Mouse (Mus musculus): ENCODE results near the gene Olfr996. TPM values are rescaled to one million over a fixed set of nuclear protein-coding genes. Genes with fewer than 3 reads are reported as not detected.
"Not testable (repeated sequence)": the region's sequence is repeated elsewhere in the genome, so short reads cannot be mapped to it uniquely, and the experiment has no call there.

The Olfr996 gene
- polyA plus RNA-seq (2016; fragmentation: Nextera tagmentation; extraction: Ambion mirVana): not detected in 2 replicates

GRCm38 (mm10) chr2:85578915-85579314 is at the start of gene Olfr996:
Gene Olfr996, plus strand, starts transcription at chr2:85579215.
- Histone ChIP-seq H3K27ac (replicated peaks) (no peak within 1 kb of the TSS), H3K9me3 (no peaks in the 10 kb centered on the region), H3K27me3 (replicated peaks; ENCODE audit: low read depth, poor library complexity, severe bottlenecking) (no peaks in the 10 kb centered on the region), H3K36me3 (replicated peaks) (no peaks in the 10 kb centered on the region), H3K4me3 (no peak within 1 kb of the TSS), H3K4me1 (no peaks in the 10 kb centered on the region)
- DNase-seq (ENCODE audit: low spot score): no peak

GRCm38 (mm10) chr2:85532082-85532778 is 46.8 kb upstream of the Olfr996 start:
- no peak for DNase-seq (ENCODE audit: low spot score)
- Histone ChIP-seq H3K4me1 (no peaks in the 10 kb centered on the region), H3K9me3 (no peaks in the 10 kb centered on the region), H3K27me3 (replicated peaks; ENCODE audit: low read depth, poor library complexity, severe bottlenecking) (no peaks in the 10 kb centered on the region), H3K27ac (replicated peaks) (no peak overlapping the region), H3K4me3 (no peak overlapping the region), H3K36me3 (replicated peaks) (no peaks in the 10 kb centered on the region)
- 83% methylated on average over 2 of the region's 2 CpGs for WGBS

GRCm38 (mm10) chr2:85533934-85534333 is 45.1 kb upstream of the Olfr996 start:
- no peak overlapping the region for H3K27ac ChIP-seq (replicated peaks)
- no peak for DNase-seq (ENCODE audit: low spot score)
- no peak overlapping the region for H3K4me3 ChIP-seq
- H3K36me3 ChIP-seq (replicated peaks): no peaks in the 10 kb centered on the region
- no peaks in the 10 kb centered on the region for H3K4me1 ChIP-seq
- no peaks in the 10 kb centered on the region for H3K9me3 ChIP-seq
- 93% methylated on average over 1 of the region's 1 CpGs for WGBS
- no peaks in the 10 kb centered on the region for H3K27me3 ChIP-seq (replicated peaks; ENCODE audit: low read depth, poor library complexity, severe bottlenecking)

- Histone ChIP-seq H3K36me3 (replicated peaks) (no peaks in the 10 kb centered on the region), H3K9me3 (no peaks in the 10 kb centered on the region), H3K4me3 (no peak overlapping the region), H3K27me3 (replicated peaks; ENCODE audit: low read depth, poor library complexity, severe bottlenecking) (no peaks in the 10 kb centered on the region), H3K4me1 (no peaks in the 10 kb centered on the region), H3K27ac (replicated peaks) (no peak overlapping the region)
- no peak for DNase-seq (ENCODE audit: low spot score)
- 62% methylated on average over 1 of the region's 1 CpGs for WGBS
Observed at GRCm38 (mm10) chr2:85554806-85555205, 24.2 kb upstream of the Olfr996 start.

- H3K36me3 ChIP-seq (replicated peaks): no peaks in the 10 kb centered on the region
- H3K9me3 ChIP-seq: no peaks in the 10 kb centered on the region
- WGBS: 77% methylated on average over 4 of the region's 4 CpGs
Observed at GRCm38 (mm10) chr2:85560226-85560625, 18.8 kb upstream of the Olfr996 start.

GRCm38 (mm10) chr2:85561187-85561586 is 17.8 kb upstream of the Olfr996 start:
- H3K4me1 ChIP-seq: no peaks in the 10 kb centered on the region
- H3K36me3 ChIP-seq (replicated peaks): no peaks in the 10 kb centered on the region
- no peak overlapping the region for H3K4me3 ChIP-seq
- H3K27me3 ChIP-seq (replicated peaks; ENCODE audit: low read depth, poor library complexity, severe bottlenecking): no peaks in the 10 kb centered on the region
- no peaks in the 10 kb centered on the region for H3K9me3 ChIP-seq
- peak; percentile 23 for DNase-seq (ENCODE audit: low spot score)
- H3K27ac ChIP-seq (replicated peaks): no peak overlapping the region
- WGBS: 23% methylated on average over 4 of the region's 4 CpGs

More at GRCm38 (mm10) chr2:85560226-85560625, 18.8 kb upstream of the Olfr996 start:
- Histone ChIP-seq H3K27me3 (replicated peaks; ENCODE audit: low read depth, poor library complexity, severe bottlenecking) (no peaks in the 10 kb centered on the region), H3K4me3 (no peak overlapping the region), H3K4me1 (no peaks in the 10 kb centered on the region), H3K27ac (replicated peaks) (no peak overlapping the region)
- no peak for DNase-seq (ENCODE audit: low spot score)

- H3K4me3 ChIP-seq; H3K27me3 ChIP-seq (replicated peaks; ENCODE audit: low read depth, poor library complexity, severe bottlenecking); DNase-seq (ENCODE audit: low spot score); H3K4me1 ChIP-seq; H3K27ac ChIP-seq (replicated peaks); H3K36me3 ChIP-seq (replicated peaks); H3K9me3 ChIP-seq: not testable (repeated sequence)
- 88% methylated on average over 2 of the region's 2 CpGs for WGBS
Observed at GRCm38 (mm10) chr2:85588648-85589047, 9.6 kb downstream of the Olfr996 start, which contains the start of gene Olfr998. Gene Olfr998, plus strand, starts transcription at chr2:85588948.

- no peaks in the 10 kb centered on the region for H3K36me3 ChIP-seq (replicated peaks)
- no peaks in the 10 kb centered on the region for H3K27me3 ChIP-seq (replicated peaks; ENCODE audit: low read depth, poor library complexity, severe bottlenecking)
- 70% methylated on average over 1 of the region's 1 CpGs for WGBS
- no peak within 1 kb of the TSS for H3K4me3 ChIP-seq
- H3K27ac ChIP-seq (replicated peaks): no peak within 1 kb of the TSS
- H3K9me3 ChIP-seq: no peaks in the 10 kb centered on the region
- DNase-seq (ENCODE audit: low spot score): no peak
- H3K4me1 ChIP-seq: no peaks in the 10 kb centered on the region
Observed at GRCm38 (mm10) chr2:85611803-85612202, 32.8 kb downstream of the Olfr996 start, which contains the start of gene Olfr1000. Gene Olfr1000, minus strand, starts transcription at chr2:85611903.

Other genes with a start within 250 kb of the Olfr996 start
- not detected in 2 replicates for gene Olfr987, start 239.9 kb upstream of the Olfr996 start, polyA plus RNA-seq (2016; fragmentation: Nextera tagmentation; extraction: Ambion mirVana)
- gene Olfr988, start 216.0 kb upstream of the Olfr996 start, polyA plus RNA-seq (2016; fragmentation: Nextera tagmentation; extraction: Ambion mirVana): not detected in 2 replicates
- not detected in 2 replicates for gene Olfr992, start 169.7 kb upstream of the Olfr996 start, polyA plus RNA-seq (2016; fragmentation: Nextera tagmentation; extraction: Ambion mirVana)
- gene Olfr993, start 164.3 kb upstream of the Olfr996 start, polyA plus RNA-seq (2016; fragmentation: Nextera tagmentation; extraction: Ambion mirVana): not detected in 2 replicates
- gene Olfr994, start 142.8 kb upstream of the Olfr996 start, polyA plus RNA-seq (2016; fragmentation: Nextera tagmentation; extraction: Ambion mirVana): not detected in 2 replicates
- not detected in 2 replicates for gene Olfr995, start 135.6 kb upstream of the Olfr996 start, polyA plus RNA-seq (2016; fragmentation: Nextera tagmentation; extraction: Ambion mirVana)
- 0.09 TPM in 1 of 2 replicates, not detected in the other for gene 4833423E24Rik, start 60.2 kb upstream of the Olfr996 start, polyA plus RNA-seq (2016; fragmentation: Nextera tagmentation; extraction: Ambion mirVana)
- gene Olfr998, start 9.7 kb downstream of the Olfr996 start, polyA plus RNA-seq (2016; fragmentation: Nextera tagmentation; extraction: Ambion mirVana): not detected in 2 replicates
- not detected in 2 replicates for gene Olfr1000, start 32.7 kb downstream of the Olfr996 start, polyA plus RNA-seq (2016; fragmentation: Nextera tagmentation; extraction: Ambion mirVana)
- not detected in 2 replicates for gene Olfr1002, start 71.5 kb downstream of the Olfr996 start, polyA plus RNA-seq (2016; fragmentation: Nextera tagmentation; extraction: Ambion mirVana)
- gene Olfr154, start 85.2 kb downstream of the Olfr996 start, polyA plus RNA-seq (2016; fragmentation: Nextera tagmentation; extraction: Ambion mirVana): not detected in 2 replicates
- not detected in 2 replicates for gene Olfr1006, start 99.6 kb downstream of the Olfr996 start, polyA plus RNA-seq (2016; fragmentation: Nextera tagmentation; extraction: Ambion mirVana)
- not detected in 2 replicates for gene Olfr1008, start 110.2 kb downstream of the Olfr996 start, polyA plus RNA-seq (2016; fragmentation: Nextera tagmentation; extraction: Ambion mirVana)
- gene Olfr1009, start 136.2 kb downstream of the Olfr996 start, polyA plus RNA-seq (2016; fragmentation: Nextera tagmentation; extraction: Ambion mirVana): not detected in 2 replicates
- not detected in 2 replicates for gene Olfr1012, start 183.6 kb downstream of the Olfr996 start, polyA plus RNA-seq (2016; fragmentation: Nextera tagmentation; extraction: Ambion mirVana)
- gene Olfr1013, start 187.9 kb downstream of the Olfr996 start, polyA plus RNA-seq (2016; fragmentation: Nextera tagmentation; extraction: Ambion mirVana): not detected in 2 replicates
- not detected in 2 replicates for gene Olfr1014, start 193.5 kb downstream of the Olfr996 start, polyA plus RNA-seq (2016; fragmentation: Nextera tagmentation; extraction: Ambion mirVana)
- not detected in 2 replicates for gene Olfr1015, start 202.8 kb downstream of the Olfr996 start, polyA plus RNA-seq (2016; fragmentation: Nextera tagmentation; extraction: Ambion mirVana)
- gene Olfr1016, start 223.3 kb downstream of the Olfr996 start, polyA plus RNA-seq (2016; fragmentation: Nextera tagmentation; extraction: Ambion mirVana): not detected in 2 replicates
- gene Olfr1018, start 239.3 kb downstream of the Olfr996 start, polyA plus RNA-seq (2016; fragmentation: Nextera tagmentation; extraction: Ambion mirVana): not detected in 2 replicates

Data from embryonic facial prominence, embryonic 10.5 days (tissue).